Mouse (Mus musculus) CD4-positive, CD25-positive, alpha-beta regulatory T cell, adult 4 months (primary cell): Measurements from ENCODE around the gene Prkn. TPM values are rescaled to one million over a fixed set of nuclear protein-coding genes. Genes with fewer than 3 reads are reported as not detected.

Experiments used
- ATAC-seq: one replicate; pipeline ENCODE4 v1.8.0; 2017
- polyA plus RNA-seq, 2 experiments: library from polyadenylated mRNA; unstranded; fragments of 100-300 nt; shearing (Covaris generic); gene quantifications; one replicate each; pipeline ENCODE4 v1.2.1; 2017

The Prkn gene
- polyA plus RNA-seq, 2 experiments from 2014 or later, result 0.32 TPM; not detected in 1

DNA sequence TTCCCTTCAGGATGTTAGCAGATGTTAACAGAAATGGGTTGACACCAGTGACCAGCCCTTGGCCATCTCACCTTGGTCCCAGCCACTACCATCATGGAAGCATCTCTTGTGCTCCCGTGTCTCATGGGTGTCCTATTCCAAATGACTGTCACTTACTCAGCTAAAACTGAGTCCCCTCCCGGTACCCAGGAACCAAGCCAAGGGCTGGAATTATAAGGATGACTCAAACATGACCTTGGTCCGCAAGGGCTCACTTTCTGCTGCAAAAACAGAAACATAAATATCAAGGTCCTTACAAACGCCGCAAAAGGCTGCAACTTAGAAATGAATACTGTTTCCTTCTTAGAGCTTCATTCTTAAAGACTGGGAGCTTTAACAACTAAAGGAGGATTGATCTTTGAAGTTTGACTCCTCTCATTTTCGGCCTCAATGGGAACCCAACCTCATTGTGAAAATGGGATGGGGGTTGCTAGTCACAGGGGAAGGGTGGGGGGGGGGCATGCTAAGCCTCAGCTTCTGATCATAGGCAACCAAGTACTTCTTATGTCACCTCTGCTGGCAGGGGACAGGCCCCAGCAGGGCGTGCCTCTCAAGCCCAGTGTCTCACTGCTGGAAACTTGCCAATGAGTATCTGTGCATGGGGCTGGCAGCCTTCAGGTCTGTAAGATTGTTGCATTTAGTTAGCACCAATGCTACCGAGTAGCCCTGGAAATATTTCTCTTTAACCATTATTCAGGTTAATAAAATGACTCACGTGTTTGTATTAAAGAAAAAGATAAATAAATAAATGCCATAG lies 1208.7 kb downstream of the Prkn start:
- no peak for ATAC-seq

- ATAC-seq, result no peak
These were observed 1210.1 kb downstream of the Prkn start for GRCm38 (mm10) chr17:12050261-12050660.

DNA sequence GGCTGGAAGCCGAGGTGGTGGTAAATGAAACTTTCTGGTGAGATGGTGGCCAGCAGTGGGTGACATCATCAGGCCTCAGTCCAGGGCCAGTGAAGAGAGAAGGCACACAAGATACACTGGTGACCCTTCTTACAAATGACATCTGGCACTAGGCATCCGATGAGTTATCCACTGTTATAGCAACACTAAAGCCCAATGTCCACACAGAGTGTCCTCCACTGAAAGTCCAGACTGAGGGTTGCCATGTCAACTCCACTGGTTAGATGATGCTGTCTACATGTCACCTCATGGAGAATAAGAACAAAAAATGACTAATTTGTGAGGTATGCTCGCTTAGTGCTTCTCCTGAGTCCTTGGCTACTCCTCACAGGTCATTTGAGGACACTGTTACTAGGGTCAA lies 1210.8 kb downstream of the Prkn start:
- ATAC-seq, result no peak

GRCm38 (mm10) chr17:12052651-12053050 lies 1212.5 kb downstream of the Prkn start:
- ATAC-seq, result no peak

- no peak for ATAC-seq
These were observed 1218.9 kb downstream of the Prkn start for GRCm38 (mm10) chr17:12059041-12059440.

- ATAC-seq, result no peak
These were observed 1221.2 kb downstream of the Prkn start for GRCm38 (mm10) chr17:12061381-12061780.

DNA sequence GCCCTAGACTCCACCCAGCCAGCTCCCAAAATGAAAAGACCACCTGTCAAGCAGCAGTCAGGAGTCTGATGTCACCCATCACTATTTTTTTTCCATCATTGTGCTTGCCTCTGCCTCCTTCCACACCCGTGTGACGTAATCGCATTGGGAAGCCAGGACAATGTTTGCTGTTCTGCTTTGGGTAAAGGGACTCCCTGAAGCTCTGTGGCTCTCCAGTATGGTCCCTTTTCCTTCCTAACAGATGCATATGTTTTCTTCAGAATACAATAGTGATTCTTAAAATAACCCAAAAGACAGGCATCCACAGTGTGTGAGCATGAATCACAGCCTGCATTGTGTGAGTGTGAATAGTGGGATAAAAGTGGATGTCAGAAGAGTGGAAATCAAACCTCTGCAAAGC lies 1222.7 kb downstream of the Prkn start:
- no peak for ATAC-seq

GRCm38 (mm10) chr17:12063533-12063932 lies 1223.3 kb downstream of the Prkn start:
- ATAC-seq, result no peak

GRCm38 (mm10) chr17:12066054-12066453 lies 1225.9 kb downstream of the Prkn start:
- no peak for ATAC-seq

DNA sequence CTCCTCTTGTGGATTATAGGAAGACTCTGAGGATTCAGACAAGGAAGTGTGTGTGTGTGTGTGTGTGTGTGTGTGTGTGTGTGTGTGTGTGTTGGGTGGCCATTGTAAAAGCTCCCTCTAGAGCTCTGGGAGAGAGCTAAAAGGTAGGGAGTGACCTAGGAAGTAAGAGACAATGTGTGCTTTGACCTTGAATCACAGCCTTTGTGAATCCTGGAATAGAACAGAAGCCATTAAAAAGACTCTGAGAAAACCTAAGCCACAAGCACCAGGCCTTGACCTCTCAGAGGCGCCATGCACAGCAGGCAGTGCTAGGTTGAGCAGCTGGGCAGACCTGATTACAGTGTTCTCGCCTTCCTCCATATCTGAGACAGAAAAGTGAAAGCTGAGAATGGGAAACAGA lies 1236.6 kb downstream of the Prkn start:
- ATAC-seq, result no peak

DNA sequence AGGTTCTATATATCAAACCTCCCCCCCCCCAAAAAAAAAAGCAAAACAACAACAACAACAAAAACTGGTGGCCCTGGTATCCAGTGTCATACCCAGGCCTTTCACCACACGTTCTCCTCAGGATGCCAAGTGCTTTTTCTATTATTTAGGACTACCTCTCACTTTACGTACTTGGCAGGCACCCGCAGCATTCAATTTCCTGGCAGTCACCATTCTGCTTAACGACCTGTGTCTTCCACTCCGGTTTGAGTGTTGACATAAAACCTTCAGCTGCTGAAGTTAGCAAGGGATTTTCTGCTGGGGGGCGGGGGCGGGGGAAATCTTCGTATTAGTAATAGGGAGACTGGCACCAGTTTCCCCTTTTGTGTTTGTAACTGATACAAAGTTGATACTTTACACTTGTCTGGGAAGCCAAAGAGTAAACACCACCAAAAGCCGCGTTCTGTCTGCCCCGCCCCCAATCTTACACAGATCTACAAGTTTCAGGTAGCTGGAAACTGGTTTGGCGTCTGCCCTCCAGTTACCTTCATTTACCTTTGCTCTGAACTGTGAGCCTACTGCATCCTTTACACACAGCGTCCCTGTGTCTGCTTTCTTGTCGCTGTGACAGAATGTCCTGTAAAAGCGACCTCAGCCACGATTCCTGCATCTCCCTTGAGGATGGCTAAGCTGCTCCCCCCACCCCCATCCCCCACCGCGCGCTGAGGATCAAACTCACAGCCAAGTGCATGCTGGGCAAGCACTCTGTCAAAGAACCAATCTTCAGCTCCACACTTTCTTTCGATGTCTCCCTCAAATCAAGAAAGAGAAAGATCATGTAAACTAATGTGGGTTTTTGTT lies 1240.7 kb downstream of the Prkn start:
- no peak for ATAC-seq

GRCm38 (mm10) chr17:12082201-12082600 lies 1242.0 kb downstream of the Prkn start:
- no peak for ATAC-seq

GRCm38 (mm10) chr17:12090261-12090927 lies 1250.2 kb downstream of the Prkn start:
- no peak for ATAC-seq

DNA sequence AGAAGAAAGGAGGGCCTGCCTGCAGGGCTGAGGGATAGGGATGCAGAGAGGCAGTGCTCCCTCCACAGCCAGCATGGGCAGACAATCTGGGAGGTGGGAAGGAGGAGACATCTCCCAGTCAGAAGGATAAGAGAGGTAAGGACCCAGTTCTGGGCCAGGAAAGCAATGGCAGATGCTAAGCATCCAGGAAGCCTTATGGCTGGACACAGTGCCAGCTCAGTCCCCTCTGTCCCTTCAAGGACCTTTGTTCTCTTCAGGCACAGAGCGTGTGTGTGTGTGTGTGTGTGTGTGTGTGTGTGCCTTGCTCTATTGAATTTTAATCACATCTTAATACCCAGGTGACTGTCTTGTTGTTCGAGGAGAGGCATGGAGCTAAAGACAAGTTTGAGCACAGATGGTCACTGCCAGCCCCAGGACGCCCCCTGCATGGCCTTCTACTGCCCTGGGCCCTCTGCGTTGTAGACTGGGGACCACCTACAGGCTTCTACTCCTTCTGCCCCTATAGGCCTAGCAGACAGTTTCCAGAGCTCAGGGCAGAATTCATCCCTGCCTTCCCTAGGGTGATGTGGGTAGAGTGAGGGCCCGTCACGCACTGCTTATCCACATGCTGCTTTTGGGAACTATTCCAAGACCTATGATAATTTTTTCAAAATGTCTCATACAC lies 1252.8 kb downstream of the Prkn start:
- ATAC-seq, result no peak

- no peak for ATAC-seq
These were observed 1253.8 kb downstream of the Prkn start for GRCm38 (mm10) chr17:12094016-12094415.

DNA sequence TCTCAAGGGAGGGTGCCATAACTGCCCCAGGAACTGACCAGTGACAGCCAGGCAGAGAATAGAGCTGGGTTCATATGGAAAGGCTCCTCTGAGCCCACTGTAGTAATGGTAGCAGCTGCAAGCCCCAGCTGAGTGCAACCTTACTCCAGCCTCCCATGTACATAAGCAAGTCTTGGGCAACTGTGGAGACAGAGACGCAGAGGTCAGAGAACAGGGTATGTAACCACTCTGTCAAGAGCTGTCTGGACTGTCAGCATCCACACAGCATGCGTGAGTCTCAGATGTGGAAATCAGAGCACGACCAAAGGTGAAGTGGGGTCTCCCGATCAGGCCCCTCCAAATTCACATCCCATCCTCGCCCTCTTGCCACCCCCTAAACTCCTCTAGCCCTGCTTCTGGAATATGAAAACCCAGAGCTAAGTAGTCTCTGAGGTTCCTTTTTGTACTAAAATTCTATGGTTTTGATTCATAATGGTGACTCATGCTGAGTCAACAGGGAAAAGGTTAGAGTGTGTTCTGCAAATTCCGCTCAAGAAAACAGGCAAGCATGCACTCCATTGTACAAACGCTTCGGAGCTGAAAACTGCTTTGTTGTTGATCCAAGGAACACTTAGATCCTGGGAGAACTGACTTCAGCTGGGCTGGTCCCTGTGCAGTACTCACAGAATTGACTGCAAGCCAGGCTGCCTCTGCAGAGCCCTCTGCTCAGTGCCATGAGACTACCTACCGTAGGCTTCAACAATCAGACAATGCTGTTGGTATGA lies 1254.8 kb downstream of the Prkn start:
- ATAC-seq, result no peak

- no peak for ATAC-seq
These were observed 1259.2 kb downstream of the Prkn start for GRCm38 (mm10) chr17:12099415-12099814.

DNA sequence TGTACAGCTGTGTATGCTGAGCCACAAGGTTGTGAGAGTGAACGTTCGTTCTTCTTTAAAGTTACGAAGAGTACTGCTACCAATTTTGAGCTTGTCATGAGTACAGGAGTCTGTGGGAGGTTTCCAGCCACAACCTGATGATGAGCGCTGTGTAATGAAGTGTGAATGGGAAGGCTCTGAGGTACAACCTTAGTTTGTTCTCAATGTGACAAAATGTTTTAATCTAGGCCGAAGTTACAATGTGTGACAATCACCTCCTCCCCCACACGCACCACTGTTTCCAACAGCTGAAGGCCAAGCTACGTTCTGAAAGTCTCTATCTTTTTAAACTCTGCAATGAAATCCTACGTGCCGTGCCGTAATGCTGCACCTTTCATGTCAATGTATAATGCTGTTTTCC lies 1262.1 kb downstream of the Prkn start:
- ATAC-seq, result no peak

DNA sequence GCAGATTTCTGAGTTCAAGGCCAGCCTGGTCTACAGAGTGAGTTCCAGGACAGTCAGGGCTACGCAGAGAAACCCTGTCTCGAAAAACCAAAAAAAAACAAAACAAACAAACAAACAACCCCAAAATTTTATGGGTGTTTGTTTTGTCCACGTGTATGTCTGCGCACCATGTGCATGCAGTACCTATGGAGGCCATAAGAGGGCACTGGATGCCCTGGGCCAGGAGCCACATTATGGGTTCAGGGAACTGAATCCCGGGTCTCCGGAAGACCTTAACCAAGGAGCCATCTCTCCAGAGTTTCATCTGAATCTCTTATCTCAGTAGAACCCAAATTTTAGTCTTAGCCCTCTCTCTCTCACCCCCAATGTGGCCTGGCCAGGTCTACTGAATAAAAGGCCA lies 1263.6 kb downstream of the Prkn start:
- no peak for ATAC-seq

DNA sequence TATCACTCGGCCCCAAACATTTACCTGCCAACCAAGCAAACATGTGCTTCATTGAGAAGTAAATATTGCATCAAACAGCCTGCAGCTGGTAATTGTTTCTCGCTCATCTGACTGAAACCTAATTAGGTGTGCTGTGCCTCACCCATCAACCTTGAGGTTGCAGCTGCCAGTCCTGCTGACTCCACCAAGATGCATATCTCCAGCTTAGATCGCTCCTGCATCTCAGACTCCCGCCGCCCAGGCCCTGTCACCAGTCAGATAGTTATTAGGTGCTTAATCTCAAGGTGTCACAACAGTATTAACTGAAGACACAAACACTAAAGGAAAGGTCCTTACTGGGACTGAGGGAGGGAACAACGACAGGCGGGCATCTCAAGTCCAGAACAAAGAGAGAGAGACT lies 1264.1 kb downstream of the Prkn start:
- ATAC-seq, result no peak

- no peak for ATAC-seq
These were observed 1264.5 kb downstream of the Prkn start for GRCm38 (mm10) chr17:12104690-12105089.

GRCm38 (mm10) chr17:12106255-12106654 lies 1266.1 kb downstream of the Prkn start:
- no peak for ATAC-seq
